Mouse (Mus musculus) spleen, adult 18-20 months (tissue): ENCODE measurements around the gene Spag5.

Experiments
- DNase-seq, 2 experiments: peaks; one replicate each; pipeline ENCODE4 v3.0.0; 2022; ENCODE audit warnings: mixed read lengths in 2 of 2

Gene Spag5

GRCm38 (mm10) chr11:78324000-78324785 lies 22.9 kb downstream of the Spag5 start:
- DNase-seq, result no peak

GRCm38 (mm10) chr11:78324965-78325364 lies 23.6 kb downstream of the Spag5 start:
- DNase-seq, result no peak

GRCm38 (mm10) chr11:78327215-78327614 lies 25.9 kb downstream of the Spag5 start:
- no peak for DNase-seq

- DNase-seq, result peak; percentile 95 to 97
Measured at GRCm38 (mm10) chr11:78327634-78328511, 26.5 kb downstream of the Spag5 start, which contains the start of gene Pigs. Pigs (plus strand) TSS chr11:78328415.

GRCm38 (mm10) chr11:78328512-78329056 lies 27.3 kb downstream of the Spag5 start:
- no peak for DNase-seq

GRCm38 (mm10) chr11:78332676-78333075 lies 31.3 kb downstream of the Spag5 start:
- no peak for DNase-seq

- no peak for DNase-seq
Measured at GRCm38 (mm10) chr11:78333992-78334391, 32.7 kb downstream of the Spag5 start.

GRCm38 (mm10) chr11:78337040-78337439 lies 35.7 kb downstream of the Spag5 start:
- DNase-seq, result no peak

- DNase-seq, result no peak
Measured at GRCm38 (mm10) chr11:78341702-78342101, 40.4 kb downstream of the Spag5 start.

GRCm38 (mm10) chr11:78343381-78344327 lies 42.3 kb downstream of the Spag5 start, which contains the start of gene Unc119:
Unc119 (plus strand) TSS chr11:78343482.
- DNase-seq, result peak; percentile 76 to 90

- no peak for DNase-seq
Measured at GRCm38 (mm10) chr11:78344328-78344889, 43.1 kb downstream of the Spag5 start.

- DNase-seq, result no peak
Measured at GRCm38 (mm10) chr11:78344890-78345715, 43.8 kb downstream of the Spag5 start.

GRCm38 (mm10) chr11:78345801-78346200 lies 44.5 kb downstream of the Spag5 start:
- peak; percentile 64 to 74 for DNase-seq

- DNase-seq, result no peak
Measured at GRCm38 (mm10) chr11:78346326-78347069, 45.2 kb downstream of the Spag5 start.

GRCm38 (mm10) chr11:78347070-78347754 lies 45.9 kb downstream of the Spag5 start:
- DNase-seq, result peak in 1 of 2 experiments; percentile 76

- DNase-seq, result no peak
Measured at GRCm38 (mm10) chr11:78347908-78348307, 46.6 kb downstream of the Spag5 start.

GRCm38 (mm10) chr11:78348474-78348873 lies 47.1 kb downstream of the Spag5 start:
- DNase-seq, result no peak

- DNase-seq, result peak in 1 of 2 experiments; percentile 35
Measured at GRCm38 (mm10) chr11:78349441-78350358, 48.4 kb downstream of the Spag5 start.
